Mouse (Mus musculus) cerebellum, adult 8-10 months (tissue): Measurements from ENCODE around the gene Zc3h7a.
"Not testable (repeated sequence)": the region's sequence is repeated elsewhere in the genome, so short reads cannot be mapped to it uniquely, and the experiment has no call there.

Experiments
- DNase-seq: peaks from one replicate; pipeline ENCODE4 v3.0.0; 2022

Gene Zc3h7a

DNA sequence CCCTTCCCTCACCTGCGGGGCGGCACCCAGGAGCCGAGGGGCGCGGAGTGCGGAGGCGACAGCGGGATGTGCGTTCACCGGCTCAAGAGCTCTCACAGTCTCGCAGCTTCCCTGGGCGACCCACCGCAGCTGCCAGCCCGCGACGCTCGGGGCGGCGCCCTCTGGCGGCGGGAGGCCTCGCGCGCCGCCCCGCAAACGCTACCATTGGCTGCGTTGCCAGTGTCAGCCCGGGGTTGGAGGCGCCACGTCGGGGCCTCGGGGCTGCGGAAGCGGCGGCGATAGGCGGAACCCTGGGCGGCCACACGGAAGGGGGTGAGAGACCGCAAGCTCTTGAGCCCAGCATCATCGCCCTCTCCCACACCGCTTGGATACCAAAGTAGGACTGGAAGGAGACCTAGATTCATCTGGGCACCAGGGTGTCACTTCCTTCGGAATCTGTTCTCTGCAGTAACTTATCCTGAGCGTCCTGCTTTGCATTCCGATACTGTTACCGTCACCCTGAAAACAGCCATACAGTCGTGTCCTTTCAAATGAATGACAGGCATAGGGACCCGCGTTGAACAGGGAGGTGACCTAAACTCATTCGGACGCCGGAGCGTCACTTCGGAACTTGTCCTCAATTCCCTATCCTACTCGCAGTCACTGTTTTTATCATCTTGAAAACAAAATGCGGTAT, at the start of gene Zc3h7a:
Gene Zc3h7a (minus strand): TSS at position 186 of the 676 bp plus-strand sequence.
- peak; percentile 86 for DNase-seq

DNA sequence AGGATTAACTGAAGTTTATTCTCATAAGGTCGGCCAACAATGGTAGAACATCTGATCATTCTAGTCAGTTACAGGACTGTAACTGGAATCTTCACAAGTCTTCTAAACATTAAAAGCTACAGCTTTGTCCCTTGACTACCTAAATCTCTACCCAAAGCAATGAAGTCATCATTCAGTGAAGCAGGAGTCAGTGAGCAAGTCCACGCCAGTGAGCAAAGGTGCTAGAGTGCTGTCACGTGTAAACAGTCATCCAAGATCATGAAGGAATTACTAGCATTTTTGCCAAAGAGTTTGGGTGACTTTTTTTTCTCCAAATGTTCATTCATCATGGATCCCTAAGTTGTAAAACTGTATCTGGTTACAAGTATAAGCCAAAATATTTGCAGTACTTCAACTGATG, 41.6 kb upstream of the Zc3h7a start:
- DNase-seq, result no peak

DNA sequence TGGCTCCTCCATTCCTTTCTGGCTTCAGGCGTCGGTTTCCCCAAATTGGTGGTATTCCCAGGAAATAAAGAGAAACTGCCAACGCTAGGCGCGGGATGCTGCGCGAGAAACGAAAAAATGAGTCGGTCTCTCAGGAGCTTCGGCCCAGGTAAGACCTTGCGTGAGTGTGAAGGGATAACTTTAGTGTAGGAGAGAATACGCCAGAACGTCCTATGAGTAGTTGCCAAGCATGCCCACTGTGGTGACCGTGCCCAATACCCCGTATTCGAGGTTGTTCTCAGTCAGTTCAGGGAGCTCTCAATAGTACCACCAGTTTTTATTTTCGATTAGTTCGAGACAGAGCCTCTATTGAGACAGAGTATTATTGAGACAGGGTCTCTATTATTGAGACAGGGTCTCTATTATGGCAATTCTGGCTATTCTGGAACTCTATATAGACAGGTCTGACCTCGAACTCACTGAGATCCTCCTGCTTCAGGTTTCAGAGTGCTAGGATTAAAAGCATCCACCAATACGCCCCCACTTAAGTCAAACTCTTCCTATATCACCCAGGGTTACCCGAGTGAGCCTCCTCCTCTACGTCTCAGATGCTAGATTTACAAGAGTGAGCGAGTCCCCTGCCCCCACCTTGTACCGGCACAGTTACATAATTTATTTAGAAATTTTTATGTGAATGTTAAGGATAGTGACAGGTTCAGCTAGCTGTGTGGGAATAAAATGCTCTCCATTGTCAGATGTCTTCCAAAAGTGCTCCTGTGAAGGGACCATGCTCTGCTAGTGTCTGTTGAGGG, 27.6 kb upstream of the Zc3h7a start:
- no peak for DNase-seq

DNA sequence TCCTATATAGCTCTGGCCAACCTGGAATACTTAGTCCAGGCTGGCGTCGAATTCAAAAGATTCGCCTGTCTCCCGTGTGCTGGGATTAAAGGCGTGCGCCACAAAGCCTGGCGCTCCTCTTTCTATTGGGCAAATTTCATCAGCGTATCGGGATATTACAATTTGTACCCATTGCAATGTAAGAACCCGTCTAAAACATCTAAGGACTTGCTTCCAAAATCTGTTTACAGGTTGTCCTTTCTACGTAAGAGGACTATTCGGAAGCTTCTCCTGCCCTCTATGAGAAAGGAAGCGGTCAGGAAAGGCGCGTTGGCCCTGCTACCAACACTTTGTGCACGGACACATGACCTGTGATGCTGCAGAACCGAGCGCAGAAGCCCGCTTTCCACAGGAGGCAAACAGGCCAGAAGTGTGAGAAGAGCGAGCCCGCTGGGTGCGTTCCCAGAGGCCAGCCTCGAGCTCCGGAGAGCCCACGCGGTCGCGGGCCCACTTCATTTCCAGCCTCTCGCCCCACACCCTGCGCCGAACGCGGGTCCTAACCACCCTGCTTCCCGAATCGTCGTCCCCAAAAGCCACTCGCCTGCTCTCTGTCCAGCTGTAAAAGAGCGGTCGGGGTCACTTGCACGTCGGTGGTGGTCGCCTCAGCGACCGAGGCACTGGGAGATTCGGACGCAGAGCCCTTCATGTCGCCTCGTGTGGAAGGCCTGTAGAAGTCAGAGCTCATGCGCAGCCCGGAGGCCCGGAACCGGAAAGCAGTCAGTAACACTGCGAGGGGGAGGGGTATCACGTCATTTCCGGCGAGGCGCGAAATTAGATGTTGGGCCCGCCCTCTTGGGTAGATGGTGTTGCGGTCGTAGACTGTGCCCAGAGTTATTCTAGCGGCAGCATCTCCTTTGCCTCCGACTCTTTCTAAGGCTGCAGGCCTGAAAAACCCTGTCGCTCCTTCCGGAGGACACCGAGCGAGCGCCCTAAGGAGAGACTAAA, 26.7 kb upstream of the Zc3h7a start, which contains the start of gene Rsl1d1:
Gene Rsl1d1 (minus strand): TSS at position 761 of the 984 bp plus-strand sequence.
- peak; percentile 88 for DNase-seq

DNA sequence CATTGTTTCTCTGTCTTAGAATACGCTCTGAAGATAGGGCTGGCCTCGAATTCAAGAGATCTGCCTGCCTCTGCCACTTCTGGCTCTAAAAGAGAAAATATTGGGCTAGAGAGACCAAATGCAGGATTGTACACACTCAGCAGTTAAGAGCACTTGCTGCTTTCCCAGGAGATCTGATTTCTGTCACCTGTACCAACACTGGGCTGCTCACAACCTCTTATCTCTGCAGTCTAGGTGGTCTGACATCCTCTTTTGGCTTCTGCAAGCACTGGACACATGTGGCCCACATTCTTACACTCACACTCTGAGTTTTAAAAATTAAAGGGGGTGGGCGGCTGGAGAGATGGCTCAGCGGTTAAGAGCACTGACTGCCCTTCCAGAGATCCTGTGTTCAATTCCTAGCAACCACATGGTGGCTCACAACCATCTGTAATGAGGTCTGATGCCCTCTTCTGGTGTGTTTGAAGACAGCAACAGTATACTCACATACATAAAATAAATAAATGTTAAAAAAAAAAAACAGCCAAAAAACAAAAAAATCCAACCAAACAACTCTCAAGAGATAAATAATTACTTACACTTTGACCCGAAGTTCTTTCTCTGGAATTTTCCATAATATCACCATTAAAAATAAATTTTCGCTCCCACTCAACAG, 25.7 kb upstream of the Zc3h7a start:
- DNase-seq, result no peak

DNA sequence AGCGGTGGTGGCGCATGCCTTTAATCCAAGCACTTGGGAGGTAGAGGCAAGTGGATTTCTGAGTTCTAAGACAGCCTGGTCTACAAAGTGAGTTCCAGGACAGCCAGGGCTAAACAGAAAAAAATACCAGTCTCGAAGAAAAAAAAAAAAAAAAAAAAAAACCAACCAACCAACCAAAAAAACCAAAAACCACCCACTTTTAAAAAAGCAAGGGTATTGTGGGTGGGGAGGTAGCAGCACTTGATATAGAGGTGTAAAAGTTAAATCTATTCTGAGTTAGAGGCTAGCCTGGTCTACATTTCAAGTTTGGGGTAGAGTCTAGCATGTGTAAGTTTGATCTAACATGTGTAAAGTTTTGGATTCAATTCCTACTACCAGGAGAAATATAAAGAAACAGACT, 24.1 kb upstream of the Zc3h7a start:
- DNase-seq, result no peak

DNA sequence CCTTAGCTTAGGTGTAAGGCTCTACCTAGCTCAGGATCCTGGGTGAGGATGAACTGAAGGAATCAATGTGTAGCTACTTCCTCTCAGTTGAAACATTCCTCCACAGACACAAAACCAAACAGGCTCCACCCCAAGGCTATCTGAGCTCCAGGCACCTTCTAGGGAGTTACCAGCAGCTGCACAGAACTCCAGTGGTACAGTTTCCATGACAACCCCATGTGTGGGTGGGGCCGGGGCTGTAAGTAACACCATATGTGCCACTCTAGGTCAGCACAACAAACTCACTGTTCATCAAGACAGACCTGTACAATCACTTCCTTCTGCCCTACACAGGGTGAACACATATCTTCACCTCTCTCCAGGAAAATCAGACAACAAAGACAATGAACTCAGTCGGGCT, 22.3 kb upstream of the Zc3h7a start:
- DNase-seq, result no peak

DNA sequence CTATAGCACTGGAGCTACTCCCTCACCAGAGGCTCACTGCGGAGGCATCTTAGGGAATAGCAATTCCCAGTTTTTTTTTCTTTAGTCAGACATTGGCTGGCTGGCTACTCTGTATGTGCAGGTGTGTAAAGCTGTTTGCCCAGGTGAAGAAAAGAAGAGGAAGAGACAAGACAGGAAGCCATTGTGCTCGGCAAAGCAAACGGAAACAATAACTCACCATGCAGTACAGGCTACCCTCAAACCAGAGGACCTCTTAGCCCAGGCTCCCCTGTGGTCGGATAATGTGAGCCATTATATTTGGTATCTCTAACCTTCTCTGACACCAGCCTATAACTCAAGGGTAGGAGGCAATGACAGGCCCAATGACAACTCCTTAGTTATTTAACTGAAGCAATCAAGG, 20.9 kb upstream of the Zc3h7a start:
- DNase-seq, result no peak

DNA sequence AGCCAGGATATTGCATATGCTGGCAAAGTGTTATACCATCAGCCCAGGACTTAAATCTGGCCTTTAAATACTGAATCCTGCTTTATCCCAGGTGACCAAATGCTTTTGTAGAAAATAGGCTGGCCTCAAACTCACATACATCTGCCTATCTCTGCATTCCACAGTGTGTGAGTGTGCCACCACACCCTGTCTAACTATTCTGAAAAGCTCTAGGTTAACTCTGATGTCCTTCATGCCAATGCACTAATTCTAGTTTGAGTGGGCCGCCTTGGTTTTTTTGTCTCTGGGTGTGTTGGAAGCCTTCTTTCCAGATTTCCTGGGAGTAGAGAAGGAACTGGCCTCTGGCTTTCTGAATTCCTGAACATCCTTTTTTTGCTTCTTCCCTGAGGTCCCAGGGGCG, 17.0 kb upstream of the Zc3h7a start:
- no peak for DNase-seq

DNA sequence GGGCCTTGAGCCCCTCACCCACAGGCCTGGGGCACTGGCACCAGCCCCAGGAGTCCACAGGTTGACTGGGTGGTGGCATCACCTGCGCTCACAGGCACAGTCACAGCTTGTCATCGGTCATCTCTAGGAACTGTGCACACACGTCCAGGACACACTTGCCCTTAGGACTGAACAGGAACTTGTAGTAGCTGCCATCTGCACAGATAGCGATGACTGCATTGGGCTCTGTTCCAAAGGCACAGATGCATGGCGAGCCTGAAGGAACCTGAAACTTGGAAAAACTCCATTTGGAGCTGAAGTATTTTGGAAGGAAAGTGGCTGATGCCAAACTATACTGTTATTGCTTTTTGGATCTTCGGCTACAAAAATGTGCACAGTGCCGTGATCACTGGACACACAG, 14.0 kb upstream of the Zc3h7a start:
- peak; percentile 43 for DNase-seq

DNA sequence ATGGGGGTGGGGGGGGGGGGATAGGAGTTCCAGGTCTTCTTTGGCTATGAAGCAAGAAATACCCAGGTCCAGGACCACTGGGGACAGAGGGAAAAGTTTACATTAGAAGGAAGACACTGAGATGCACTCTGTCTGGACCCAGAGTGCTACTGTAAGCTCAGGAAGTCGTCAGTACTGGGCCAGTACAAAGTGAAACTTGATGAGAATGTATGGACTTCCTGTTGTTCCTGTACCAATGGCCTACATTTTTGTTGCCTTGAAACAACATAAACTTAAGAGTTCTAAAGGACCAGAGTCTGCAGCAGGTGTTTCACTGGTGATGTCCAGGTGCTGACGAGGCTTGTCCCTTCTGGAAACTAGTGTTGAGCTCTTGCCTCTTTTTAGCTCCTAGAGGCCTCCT, 1.2 kb upstream of the Zc3h7a start:
- no peak for DNase-seq

DNA sequence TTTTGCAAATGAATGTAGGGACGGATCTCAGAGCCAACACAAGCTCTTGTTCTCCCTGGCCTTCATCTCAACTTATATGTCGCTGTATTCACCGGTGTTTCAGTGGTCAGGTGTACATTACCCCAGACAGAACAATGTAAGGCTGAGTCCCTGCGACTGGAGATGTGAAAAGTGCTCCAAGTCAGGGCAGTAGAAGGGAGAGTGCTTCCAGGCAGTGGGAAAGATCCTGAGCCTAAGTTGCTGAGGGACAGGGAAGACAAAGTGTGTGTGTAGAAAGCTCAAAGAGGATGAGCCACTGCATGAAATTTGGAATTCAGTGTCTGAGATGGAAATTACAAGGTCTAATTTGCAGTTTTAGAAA, 671 bp upstream of the Zc3h7a start:
- no peak for DNase-seq

DNA sequence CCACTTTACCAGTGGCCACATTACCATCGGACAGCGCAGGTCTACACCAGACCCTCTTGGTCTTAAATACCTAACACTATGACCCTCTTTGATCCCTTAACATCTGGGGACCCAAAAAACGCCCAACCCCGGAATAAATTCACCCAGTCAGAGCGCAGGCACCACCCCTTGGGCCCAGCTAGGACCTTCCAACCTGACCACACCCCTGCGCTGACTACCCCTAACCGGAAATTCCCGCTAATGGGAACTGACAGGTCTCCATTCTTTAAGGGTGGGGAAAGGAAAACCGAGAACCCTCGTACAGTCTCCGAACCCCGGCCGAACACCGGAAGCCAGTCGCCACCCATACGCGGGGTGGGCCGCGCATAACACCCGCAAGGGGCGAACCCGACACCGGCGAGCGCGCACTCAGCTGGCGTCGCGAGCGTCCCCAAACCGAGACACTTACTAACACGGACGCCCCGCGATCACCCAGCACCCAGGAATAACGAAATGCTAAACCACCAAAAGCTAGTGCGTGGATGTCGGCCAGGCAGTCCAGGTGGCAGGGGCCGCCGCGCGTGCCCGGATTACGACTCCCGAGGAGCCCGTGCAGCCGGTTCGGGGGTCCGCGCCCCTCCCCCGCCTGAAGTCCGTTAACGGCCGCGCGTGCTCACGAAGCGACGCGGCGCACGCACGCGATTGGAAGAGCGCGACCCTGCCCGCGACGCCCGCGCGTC, 545 bp downstream of the Zc3h7a start:
- DNase-seq, result peak; percentile 64

DNA sequence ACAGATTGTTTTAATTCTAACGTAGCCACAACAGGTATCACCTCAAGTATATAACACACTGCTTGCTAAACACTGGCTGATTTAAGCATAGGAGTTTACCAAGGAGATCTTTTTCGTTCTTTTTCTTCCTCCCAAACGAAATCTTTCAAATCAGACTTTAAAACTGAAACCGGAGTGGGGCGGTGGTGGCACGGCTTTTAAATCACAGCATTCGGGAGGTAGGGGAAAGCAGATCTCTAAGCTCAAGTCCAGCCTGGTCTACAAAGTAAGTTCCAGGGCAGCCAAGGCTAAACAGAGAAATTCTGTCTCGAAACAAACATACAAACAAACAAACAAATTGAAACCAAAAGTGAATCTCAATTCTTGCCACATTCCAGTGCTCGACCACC, 1.1 kb downstream of the Zc3h7a start:
- no peak for DNase-seq

DNA sequence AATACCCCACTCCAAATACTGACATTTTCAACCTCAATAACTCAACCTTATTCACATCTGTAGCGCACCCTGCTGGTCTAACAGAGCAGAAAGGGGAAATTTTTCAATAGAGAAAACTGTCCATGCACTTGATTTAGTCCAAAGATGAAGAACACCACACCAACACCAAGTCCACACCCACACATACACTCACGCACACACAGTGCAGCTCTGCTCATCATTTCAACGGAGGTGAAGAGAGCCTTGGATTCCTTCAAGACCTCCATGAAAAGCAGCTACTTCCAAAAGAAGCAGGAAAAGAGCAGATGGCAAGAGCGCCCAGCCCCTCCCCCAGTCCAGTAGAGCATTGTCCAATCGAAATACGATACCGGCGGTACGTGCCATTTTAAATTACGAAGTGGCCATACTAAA, 1.5 kb downstream of the Zc3h7a start:
- peak; percentile 42 for DNase-seq

DNA sequence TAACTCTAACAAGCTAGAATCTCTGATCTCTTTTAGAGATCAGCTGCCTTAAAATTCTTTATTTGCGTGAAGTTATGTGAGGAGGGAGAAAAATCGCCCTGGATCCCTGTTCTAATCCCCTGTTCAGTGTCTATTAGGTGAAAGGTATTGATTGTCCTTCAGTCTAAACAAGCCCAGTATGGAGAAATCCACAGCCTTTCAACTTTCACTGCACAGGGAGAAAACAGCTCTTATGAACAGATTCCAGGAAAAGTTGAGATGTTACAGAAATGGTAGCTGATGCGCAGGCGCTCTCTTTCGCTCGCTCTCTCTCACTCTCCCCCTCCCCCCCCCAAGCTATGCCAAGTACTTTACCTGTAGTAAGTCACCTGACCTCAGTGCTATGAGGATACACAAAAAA, 4.5 kb downstream of the Zc3h7a start:
- no peak for DNase-seq

DNA sequence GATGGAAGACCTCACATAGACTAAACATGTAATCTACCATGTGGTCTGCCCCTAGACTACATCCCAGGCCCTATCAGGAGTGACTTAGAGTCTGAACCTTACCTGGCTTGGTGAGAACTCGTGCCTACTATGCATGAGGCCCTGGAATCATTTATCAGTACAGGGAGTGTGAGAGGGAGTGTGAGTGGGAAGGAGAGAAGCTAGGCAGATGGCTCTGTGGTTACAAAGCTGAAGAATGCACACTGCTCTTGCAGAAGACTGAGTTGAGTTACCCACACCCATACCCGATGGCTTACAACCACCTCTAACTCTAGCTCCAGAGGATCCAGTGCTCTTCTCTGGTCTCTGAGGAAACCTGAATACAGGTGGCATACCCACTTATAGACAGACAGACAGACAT, 9.8 kb downstream of the Zc3h7a start:
- no peak for DNase-seq

DNA sequence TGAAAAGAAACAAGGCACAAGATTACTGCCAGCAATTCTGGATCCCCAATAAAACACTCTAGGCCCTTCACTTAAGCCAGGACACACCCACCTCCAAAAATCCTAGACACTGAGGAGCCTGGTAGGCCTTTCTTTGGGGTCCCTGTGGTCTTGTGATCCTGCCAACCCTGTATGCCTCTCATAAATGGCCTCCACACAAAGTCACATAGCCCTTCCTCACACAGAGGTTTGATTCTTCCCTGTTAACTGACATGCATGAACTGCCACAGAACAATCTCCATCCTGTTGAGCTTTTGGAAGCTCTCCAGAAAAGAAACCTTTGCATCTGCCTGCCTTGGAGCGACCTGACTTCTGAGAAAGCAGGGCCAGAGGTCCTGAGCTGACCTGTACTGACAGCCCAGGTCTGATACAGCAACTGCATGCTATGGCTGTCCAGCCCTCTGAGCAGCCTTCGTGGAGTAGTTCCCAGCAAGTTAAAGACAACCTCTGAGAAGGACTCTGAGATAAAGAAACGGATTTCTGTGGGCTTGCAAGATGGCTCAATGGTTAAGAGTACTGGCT, 11.4 kb downstream of the Zc3h7a start:
- no peak for DNase-seq

DNA sequence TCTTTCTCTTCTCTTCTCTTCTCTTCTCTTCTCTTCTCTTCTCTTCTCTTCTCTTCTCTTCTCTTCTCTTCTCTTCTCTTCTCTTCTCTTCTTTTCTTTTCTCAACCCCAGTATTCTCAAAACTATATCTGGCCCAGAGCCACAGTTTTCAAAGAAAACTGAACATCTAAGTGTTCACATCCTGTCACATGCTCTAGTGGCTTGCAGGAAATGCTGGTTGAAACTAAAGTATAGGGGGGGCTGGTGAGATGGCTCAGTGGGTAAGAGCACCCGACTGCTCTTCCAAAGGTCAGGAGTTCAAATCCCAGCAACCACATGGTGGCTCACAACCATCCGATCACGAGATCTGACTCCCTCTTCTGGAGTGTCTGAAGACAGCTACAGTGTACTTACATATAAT, 18.5 kb downstream of the Zc3h7a start:
- not testable (repeated sequence) for DNase-seq

DNA sequence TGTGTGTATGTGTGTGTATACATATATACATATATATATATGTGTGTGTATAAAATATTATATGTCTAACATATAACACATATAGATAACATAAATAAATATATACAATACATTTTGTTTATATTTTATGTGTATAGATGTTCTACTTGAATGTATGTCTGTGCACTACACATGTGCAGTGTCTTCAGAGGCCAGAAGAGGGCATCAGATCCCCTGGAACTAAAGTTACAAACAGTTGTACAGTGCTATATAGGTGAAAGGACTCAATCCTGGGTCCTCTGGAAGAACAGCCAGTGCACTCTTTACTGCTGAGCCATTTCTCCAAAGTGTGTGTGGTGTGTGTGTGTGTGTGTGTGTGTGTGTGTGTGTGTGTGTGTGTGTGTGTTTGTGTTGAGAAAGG, 21.7 kb downstream of the Zc3h7a start:
- no peak for DNase-seq

DNA sequence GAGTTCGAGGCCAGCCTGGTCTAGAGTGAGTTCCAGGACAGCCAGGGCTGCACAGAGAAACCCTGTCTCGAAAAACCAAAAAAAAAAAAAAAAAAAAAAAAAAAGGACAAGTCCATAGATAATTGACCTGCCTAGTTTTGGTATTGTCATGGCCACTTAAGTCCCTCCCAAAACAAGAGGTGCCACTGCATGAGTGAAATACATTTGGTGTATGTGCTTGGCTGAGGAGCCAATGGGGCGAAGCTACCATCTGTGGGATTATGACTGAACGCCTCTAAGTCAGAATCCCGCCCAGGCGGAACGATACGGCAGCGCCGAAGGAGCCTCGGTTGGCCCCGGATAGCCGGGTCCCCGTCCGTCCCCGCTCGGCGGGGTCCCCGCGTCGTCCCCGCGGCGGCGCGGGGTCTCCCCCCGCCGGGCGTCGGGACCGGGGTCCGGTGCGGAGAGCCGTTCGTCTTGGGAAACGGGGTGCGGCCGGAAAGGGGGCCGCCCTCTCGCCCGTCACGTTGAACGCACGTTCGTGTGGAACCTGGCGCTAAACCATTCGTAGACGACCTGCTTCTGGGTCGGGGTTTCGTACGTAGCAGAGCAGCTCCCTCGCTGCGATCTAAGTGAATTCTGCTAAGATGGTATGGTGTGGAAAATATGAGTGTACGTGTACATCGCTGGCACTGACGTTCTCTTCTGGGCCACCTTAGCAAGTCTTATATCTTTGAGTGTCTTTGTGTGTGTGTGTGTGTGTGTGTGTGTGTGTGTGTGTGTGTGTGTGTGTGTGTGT, 32.3 kb downstream of the Zc3h7a start:
- peak; percentile 100 for DNase-seq
